ENCODE assay signal across 26 mouse cellular contexts in the genomic region with DNA sequence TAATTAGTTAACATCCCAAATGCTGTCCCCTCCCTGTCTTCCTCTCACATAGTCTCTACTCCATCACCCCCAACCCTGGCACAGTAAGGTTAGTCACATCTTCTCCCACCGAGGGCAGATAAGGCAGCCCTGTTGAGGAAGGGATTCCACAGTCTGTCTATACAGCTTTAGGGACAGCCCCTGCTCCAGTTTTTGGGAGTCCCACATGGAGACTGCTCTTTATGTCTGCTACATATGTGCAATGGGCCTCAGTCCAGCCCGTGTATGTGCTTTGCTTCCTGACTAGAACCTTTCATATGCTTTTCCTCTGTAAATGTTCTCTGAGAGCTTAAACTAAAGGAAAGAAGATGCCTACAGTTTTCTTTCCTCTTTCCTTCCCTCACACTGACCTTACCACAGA.
DNase-seq lines count a peak whose midpoint lies in the region; ATAC-seq lines count a peak whose summit lies in the region.
"Had no signal": no experiment of that assay in that cellular context is flagged by ENCODE, and none has a peak within 500 bp of the region (broad histone marks: within the 10 kb centered on the region; RNA-seq: fewer than 3 reads in every experiment).

No protein-coding gene starts in this region.

- peak; percentile 62; the same call in 1 of the 2 replicates for ATAC-seq in forebrain, embryonic 16.5 days
- no peak for ATAC-seq in forebrain, embryonic 14.5 days
- ATAC-seq: activated CD4-positive, CD25-positive, alpha-beta regulatory T cell, adult 4 months; CD4-positive, CD25-positive, alpha-beta regulatory T cell, adult 4 months; forebrain, embryonic 13.5 days; Patski had no signal

- H3K27me3 ChIP-seq in forebrain, embryonic 16.5 days (replicated peaks; ENCODE audit: control insufficient read depth, insufficient read depth, low read length) = no peaks in the 10 kb centered on the region
- H3K27me3 ChIP-seq in forebrain, embryonic 14.5 days (replicated peaks; ENCODE audit: control insufficient read depth, insufficient read depth, low read length) = no peaks in the 10 kb centered on the region
- H3K27me3 ChIP-seq: CH12.LX; embryonic facial prominence, embryonic 13.5 days; embryonic facial prominence, embryonic 15.5 days; forebrain, embryonic 13.5 days; Patski had no signal

- no peak overlapping the region for H3K4me2 ChIP-seq in forebrain, embryonic 16.5 days (ENCODE audit: low read length)
- H3K4me2 ChIP-seq in forebrain, embryonic 14.5 days (ENCODE audit: low read length) = no peak overlapping the region
- H3K4me2 ChIP-seq: embryonic facial prominence, embryonic 13.5 days; embryonic facial prominence, embryonic 15.5 days; forebrain, embryonic 13.5 days had no signal

- WGBS in forebrain, embryonic 16.5 days = 85% methylated on average over 2 of the region's 2 CpGs
- WGBS in forebrain, embryonic 14.5 days = 92% methylated on average over 2 of the region's 2 CpGs

- H3K9ac ChIP-seq in forebrain, embryonic 16.5 days (replicated peaks; ENCODE audit: low read depth, low read length) = no peak overlapping the region
- H3K9ac ChIP-seq in forebrain, embryonic 14.5 days (ENCODE audit: low read length) = no peak overlapping the region
- H3K9ac ChIP-seq: embryonic facial prominence, embryonic 13.5 days; embryonic facial prominence, embryonic 15.5 days; forebrain, embryonic 13.5 days had no signal

- no peak overlapping the region for H3K4me3 ChIP-seq in forebrain, embryonic 16.5 days (replicated peaks; ENCODE audit: low read length)
- no peak overlapping the region for H3K4me3 ChIP-seq in forebrain, embryonic 14.5 days (ENCODE audit: low read depth, low read length)
- H3K4me3 ChIP-seq: embryonic facial prominence, embryonic 13.5 days; embryonic facial prominence, embryonic 15.5 days; erythroblast, embryonic 14.5 days; forebrain, embryonic 10.5 days; forebrain, embryonic 13.5 days had no signal

- no peak overlapping the region for H3K27ac ChIP-seq in forebrain, embryonic 16.5 days (ENCODE audit: low read length)
- H3K27ac ChIP-seq in forebrain, embryonic 14.5 days (ENCODE audit: low read depth, low read length) = no peak overlapping the region
- H3K27ac ChIP-seq: embryonic facial prominence, embryonic 13.5 days; embryonic facial prominence, embryonic 15.5 days; forebrain, embryonic 10.5 days; forebrain, embryonic 13.5 days had no signal

- no peak for DNase-seq in forebrain, embryonic 14.5 days (ENCODE audit: low spot score)
- peak; percentile 44 to 53 for DNase-seq in right cerebral cortex, postnatal 10 days (ENCODE audit: low spot score in 2 of 2)
- DNase-seq in right cerebral cortex, postnatal 25 days = no peak
- DNase-seq in brain, embryonic 18.5 days (ENCODE audit: low read depth, low spot score) = peak; percentile 10
- DNase-seq: adrenal gland, adult 8-10 months; adrenal gland, postnatal 14 days; adrenal gland, postnatal 36 days; B cell, adult 2 months; cerebellum, adult 11 months; cerebellum, adult 18-20 months; cerebellum, adult 8-10 months; cerebellum, adult 9-11 months; cerebellum, postnatal 14 days; cerebellum, postnatal 36 days; embryo, embryonic 11 days had no signal

- no peaks in the 10 kb centered on the region for H3K36me3 ChIP-seq in forebrain, embryonic 16.5 days (ENCODE audit: control insufficient read depth, insufficient read depth)
- no peaks in the 10 kb centered on the region for H3K36me3 ChIP-seq in forebrain, embryonic 14.5 days (ENCODE audit: control insufficient read depth, insufficient read depth, low read length)
- H3K36me3 ChIP-seq: embryonic facial prominence, embryonic 13.5 days; embryonic facial prominence, embryonic 15.5 days; forebrain, embryonic 10.5 days; G1E had no signal

- H3K9me3 ChIP-seq in forebrain, embryonic 16.5 days (ENCODE audit: control insufficient read depth, low read length) = no peaks in the 10 kb centered on the region
- H3K9me3 ChIP-seq in forebrain, embryonic 14.5 days (replicated peaks; ENCODE audit: control insufficient read depth, low read length) = no peaks in the 10 kb centered on the region; the same call in 1 of the 2 replicates
- H3K9me3 ChIP-seq: embryonic facial prominence, embryonic 13.5 days; embryonic facial prominence, embryonic 15.5 days; forebrain, embryonic 10.5 days; forebrain, embryonic 13.5 days; G1E had no signal

- no peaks in the 10 kb centered on the region for H3K4me1 ChIP-seq in forebrain, embryonic 16.5 days (replicated peaks; ENCODE audit: control insufficient read depth, insufficient read depth, low read length)
- H3K4me1 ChIP-seq in forebrain, embryonic 14.5 days (ENCODE audit: control insufficient read depth, insufficient read depth, low read length) = no peaks in the 10 kb centered on the region
- H3K4me1 ChIP-seq: embryonic facial prominence, embryonic 13.5 days; embryonic facial prominence, embryonic 15.5 days; forebrain, embryonic 10.5 days; forebrain, embryonic 13.5 days had no signal

Comparison
In these comparisons a context has a peak if more than half of its experiments do, and no peak if none do; other contexts are left out.
1. DNase-seq: peak in right cerebral cortex, postnatal 10 days (2 of 2) and brain, embryonic 18.5 days (single experiment); none in forebrain, embryonic 14.5 days (single experiment) and right cerebral cortex, postnatal 25 days (single experiment).